Mouse (Mus musculus) embryonic facial prominence, embryonic 12.5 days (tissue): Measurements from ENCODE around the gene Gns. TPM values are rescaled to one million over a fixed set of nuclear protein-coding genes. Genes with fewer than 3 reads are reported as not detected.

Experiments
- ATAC-seq: fragments of 200-750 bp; cut with Nextera tagmentation; 2 replicates; pipeline ENCODE4 v1.8.0; 2017; ENCODE audit not compliant: insufficient number of reproducible peaks, insufficient read depth, low FRiP score, low TSS enrichment
- H3K27ac ChIP-seq: fragments of 300-500 bp; sonication (generic); 2 replicates; pipeline ENCODE4 v1.5.1; 2016; ENCODE audit warnings: mild to moderate bottlenecking
- H3K27me3 ChIP-seq: fragments of 300-500 bp; sonication (generic); 2 replicates; pipeline ENCODE4 v1.6.1; 2016; ENCODE audit warnings: mild to moderate bottlenecking, moderate library complexity
- H3K36me3 ChIP-seq: fragments of 300-500 bp; sonication (generic); 2 replicates; pipeline ENCODE4 v1.6.1; 2016; ENCODE audit warnings: mild to moderate bottlenecking
- H3K4me1 ChIP-seq: fragments of 300-500 bp; sonication (generic); 2 replicates; pipeline ENCODE4 v1.6.1; 2016
- H3K4me2 ChIP-seq: fragments of 300-500 bp; sonication (generic); replicated peaks from 2 replicates; pipeline ENCODE4 v1.6.1; 2016; ENCODE audit warnings: mild to moderate bottlenecking, moderate library complexity
- H3K4me3 ChIP-seq: fragments of 300-500 bp; sonication (generic); 2 replicates; pipeline ENCODE4 v1.5.1; 2016; ENCODE audit warnings: mild to moderate bottlenecking
- H3K9ac ChIP-seq: fragments of 300-500 bp; sonication (generic); 2 replicates; pipeline ENCODE4 v1.6.1; 2016; ENCODE audit warnings: mild to moderate bottlenecking, moderate library complexity
- H3K9me3 ChIP-seq: fragments of 300-500 bp; sonication (generic); 2 replicates; pipeline ENCODE4 v1.6.1; 2016; ENCODE audit warnings: mild to moderate bottlenecking, moderate library complexity
- WGBS: fragments of 180-500 bp; shearing (Covaris S2); methylation state at CpG from one replicate; pipeline ENCODE4 v1.1.7; 2016; 5-methylcytosine and 5-hydroxymethylcytosine counted together
- polyA plus RNA-seq: library from polyadenylated mRNA; unstranded; fragments of >200 nt; fragmentation: Nextera tagmentation; extraction: Ambion mirVana; gene quantifications from 2 replicates; pipeline ENCODE4 v1.2.1, GENCODE M21; 2016

Gns gene
- polyA plus RNA-seq, 1 experiment from 2014 or later = 55.6 TPM

GRCm38 (mm10) chr10:121367780-121368179 is 2.9 kb downstream of the Gns start:
- no peak overlapping the region for H3K4me2 ChIP-seq
- no peak for ATAC-seq
- H3K9me3 ChIP-seq = no peaks in the 10 kb centered on the region
- H3K36me3 ChIP-seq = peaks cover 28% of the 10 kb centered on the region
- H3K4me1 ChIP-seq = peaks cover 19% of the 10 kb centered on the region
- H3K27ac ChIP-seq = no peak overlapping the region
- no peak overlapping the region for H3K4me3 ChIP-seq
- H3K27me3 ChIP-seq = no peaks in the 10 kb centered on the region
- WGBS = 89% methylated on average over 9 of the region's 9 CpGs
- no peak overlapping the region for H3K9ac ChIP-seq

- H3K9me3 ChIP-seq = no peaks in the 10 kb centered on the region
- peaks cover 22% of the 10 kb centered on the region for H3K4me1 ChIP-seq
- no peak overlapping the region for H3K4me3 ChIP-seq
- H3K9ac ChIP-seq = no peak overlapping the region
- peaks cover 28% of the 10 kb centered on the region for H3K36me3 ChIP-seq
- no peaks in the 10 kb centered on the region for H3K27me3 ChIP-seq
- no peak overlapping the region for H3K4me2 ChIP-seq
- H3K27ac ChIP-seq = no peak overlapping the region
- 85% methylated on average over 18 of the region's 18 CpGs for WGBS
- ATAC-seq = no peak
These were observed 4.0 kb downstream of the Gns start for GRCm38 (mm10) chr10:121368783-121369465.

GRCm38 (mm10) chr10:121370777-121371176 is 5.9 kb downstream of the Gns start:
- ATAC-seq = no peak
- Histone ChIP-seq H3K27ac (no peak overlapping the region), H3K9ac (no peak overlapping the region), H3K36me3 (peaks cover 39% of the 10 kb centered on the region), H3K4me3 (no peak overlapping the region), H3K9me3 (no peaks in the 10 kb centered on the region), H3K27me3 (no peaks in the 10 kb centered on the region), H3K4me1 (peaks cover 23% of the 10 kb centered on the region), H3K4me2 (no peak overlapping the region)
- 88% methylated on average over 6 of the region's 6 CpGs for WGBS

GRCm38 (mm10) chr10:121374013-121374412 is 9.1 kb downstream of the Gns start:
- Histone ChIP-seq H3K4me2 (no peak overlapping the region), H3K9ac (no peak overlapping the region), H3K4me1 (peaks cover 7% of the 10 kb centered on the region; the same call in 1 of the 2 replicates), H3K36me3 (peaks cover 64% of the 10 kb centered on the region), H3K9me3 (no peaks in the 10 kb centered on the region), H3K4me3 (no peak overlapping the region), H3K27me3 (no peaks in the 10 kb centered on the region), H3K27ac (no peak overlapping the region)
- ATAC-seq = no peak
- WGBS = 34% methylated on average over 12 of the region's 12 CpGs

GRCm38 (mm10) chr10:121374693-121375620 is 10.1 kb downstream of the Gns start:
- ATAC-seq = no peak
- H3K27ac ChIP-seq = no peak overlapping the region
- no peak overlapping the region for H3K9ac ChIP-seq
- H3K27me3 ChIP-seq = no peaks in the 10 kb centered on the region
- no peak overlapping the region for H3K4me3 ChIP-seq
- no peaks in the 10 kb centered on the region for H3K9me3 ChIP-seq
- H3K36me3 ChIP-seq = peaks cover 70% of the 10 kb centered on the region
- 85% methylated on average over 17 of the region's 17 CpGs for WGBS
- peaks cover 7% of the 10 kb centered on the region; the same call in 1 of the 2 replicates for H3K4me1 ChIP-seq
- H3K4me2 ChIP-seq = no peak overlapping the region

- no peak overlapping the region for H3K4me3 ChIP-seq
- no peaks in the 10 kb centered on the region for H3K9me3 ChIP-seq
- no peaks in the 10 kb centered on the region for H3K27me3 ChIP-seq
- H3K4me1 ChIP-seq = peaks cover 7% of the 10 kb centered on the region; the same call in 1 of the 2 replicates
- H3K4me2 ChIP-seq = no peak overlapping the region
- H3K9ac ChIP-seq = no peak overlapping the region
- WGBS = 78% methylated on average over 24 of the region's 24 CpGs
- no peak overlapping the region for H3K27ac ChIP-seq
- peaks cover 68% of the 10 kb centered on the region for H3K36me3 ChIP-seq
- no peak for ATAC-seq
These were observed 11.0 kb downstream of the Gns start for GRCm38 (mm10) chr10:121375649-121376493.

- no peak overlapping the region for H3K9ac ChIP-seq
- H3K4me3 ChIP-seq = no peak overlapping the region
- WGBS = 89% methylated on average over 24 of the region's 24 CpGs
- H3K9me3 ChIP-seq = no peaks in the 10 kb centered on the region
- no peak for ATAC-seq
- peaks cover 70% of the 10 kb centered on the region for H3K36me3 ChIP-seq
- no peak overlapping the region for H3K4me2 ChIP-seq
- peaks cover 7% of the 10 kb centered on the region; the same call in 1 of the 2 replicates for H3K4me1 ChIP-seq
- no peaks in the 10 kb centered on the region for H3K27me3 ChIP-seq
- H3K27ac ChIP-seq = no peak overlapping the region
These were observed 11.8 kb downstream of the Gns start for GRCm38 (mm10) chr10:121376530-121377271.

- no peak for ATAC-seq
- 99% methylated on average over 3 of the region's 3 CpGs for WGBS
- no peaks in the 10 kb centered on the region for H3K27me3 ChIP-seq
- no peaks in the 10 kb centered on the region for H3K4me1 ChIP-seq
- H3K9me3 ChIP-seq = no peaks in the 10 kb centered on the region
- H3K4me3 ChIP-seq = no peak overlapping the region
- H3K9ac ChIP-seq = no peak overlapping the region
- H3K27ac ChIP-seq = no peak overlapping the region
- no peak overlapping the region for H3K4me2 ChIP-seq
- H3K36me3 ChIP-seq = peaks cover 91% of the 10 kb centered on the region
These were observed 14.5 kb downstream of the Gns start for GRCm38 (mm10) chr10:121379387-121379786.

GRCm38 (mm10) chr10:121381280-121381679 is 16.4 kb downstream of the Gns start:
- ATAC-seq = no peak
- no peak overlapping the region for H3K27ac ChIP-seq
- peaks cover 5% of the 10 kb centered on the region; the same call in 1 of the 2 replicates for H3K4me1 ChIP-seq
- H3K4me2 ChIP-seq = no peak overlapping the region
- no peak overlapping the region for H3K4me3 ChIP-seq
- H3K9ac ChIP-seq = no peak overlapping the region
- H3K27me3 ChIP-seq = no peaks in the 10 kb centered on the region
- 93% methylated on average over 18 of the region's 18 CpGs for WGBS
- H3K36me3 ChIP-seq = peaks cover 81% of the 10 kb centered on the region
- no peaks in the 10 kb centered on the region for H3K9me3 ChIP-seq

- Histone ChIP-seq H3K9me3 (no peaks in the 10 kb centered on the region), H3K27me3 (no peaks in the 10 kb centered on the region), H3K27ac (no peak overlapping the region), H3K4me1 (peaks cover 14% of the 10 kb centered on the region), H3K4me3 (no peak overlapping the region), H3K36me3 (peaks cover 71% of the 10 kb centered on the region), H3K4me2 (no peak overlapping the region), H3K9ac (no peak overlapping the region)
- WGBS = 91% methylated on average over 13 of the region's 13 CpGs
- no peak for ATAC-seq
These were observed 19.8 kb downstream of the Gns start for GRCm38 (mm10) chr10:121384710-121385109.

GRCm38 (mm10) chr10:121385695-121386094 is 20.8 kb downstream of the Gns start:
- Histone ChIP-seq H3K9ac (no peak overlapping the region), H3K36me3 (peaks cover 72% of the 10 kb centered on the region), H3K27ac (peak overlapping the region; percentile 83), H3K4me1 (peaks cover 14% of the 10 kb centered on the region), H3K4me2 (no peak overlapping the region), H3K9me3 (no peaks in the 10 kb centered on the region), H3K27me3 (no peaks in the 10 kb centered on the region), H3K4me3 (no peak overlapping the region)
- 84% methylated on average over 6 of the region's 6 CpGs for WGBS
- ATAC-seq = no peak
